Mouse (Mus musculus): ENCODE measurements around the gene Slc51a.

Slc51a gene

DNA sequence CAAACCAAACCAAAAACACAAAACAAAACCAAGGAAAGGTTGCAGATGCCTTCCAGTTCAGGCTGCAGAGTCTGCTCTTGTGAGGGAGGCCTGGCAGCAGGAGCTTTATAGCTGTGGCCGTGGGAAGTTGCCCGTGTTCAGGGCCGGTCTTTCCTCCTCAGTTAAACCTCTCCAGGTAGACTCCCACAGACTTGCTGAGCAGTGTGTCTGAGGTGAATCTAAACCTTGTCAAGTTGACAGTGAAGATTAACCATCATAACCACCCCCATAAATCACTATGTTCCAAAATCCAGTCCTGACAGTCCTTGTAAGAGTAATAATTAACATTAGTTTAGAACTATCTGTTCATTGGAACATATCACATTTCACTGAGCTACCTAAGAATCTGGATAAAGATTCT lies 60.2 kb downstream of the Slc51a start:
- H3K4me3 ChIP-seq (replicated peaks; ENCODE audit: low read length) = no peak overlapping the region
- TF ChIP-seq CTCF (conservative IDR thresholded peaks at IDR 0.05; ENCODE audit: low read length) (no peak), NANOG (IDR thresholded peaks at IDR 0.05; ENCODE audit: borderline replicate concordance, low read length) (no peak), POU5F1 (IDR thresholded peaks at IDR 0.05; ENCODE audit: borderline replicate concordance, low read length) (no peak)
- H3K36me3 ChIP-seq (ENCODE audit: insufficient read depth, low read length) = peaks cover 11% of the 10 kb centered on the region; the same call in 1 of the 2 replicates
- peaks cover 24% of the 10 kb centered on the region for H3K4me1 ChIP-seq (replicated peaks; ENCODE audit: low read depth, low read length)
- peaks cover 5% of the 10 kb centered on the region; the same call in 1 of the 2 replicates for H3K27me3 ChIP-seq (ENCODE audit: insufficient read depth, low read length)
- H3K9me3 ChIP-seq (ENCODE audit: low read length) = no peaks in the 10 kb centered on the region

Measured in E14TG2a.4 (cell line).